Mouse (Mus musculus) adrenal gland, postnatal 4 days (tissue): Measurements from ENCODE around the gene Tjap1. TPM values are rescaled to one million over a fixed set of nuclear protein-coding genes. Genes with fewer than 3 reads are reported as not detected.

ENCODE experiments used
- DNase-seq, 2 experiments: peaks; one replicate each; pipeline ENCODE4 v3.0.0; 2021 to 2022; ENCODE audit warnings: low spot score in 2 of 2, mixed read lengths in 2 of 2
- long read RNA-seq, 2 experiments: library from polyadenylated mRNA; stranded (forward); transcript quantifications; one replicate each; pipeline ENCODE4 v2.0.0; 2021
- total RNA-seq, 2 experiments: library from RNA; stranded (reverse); gene quantifications; 2 replicates each; pipeline ENCODE4 v1.2.3; 2021

The Tjap1 gene
- total RNA-seq: 10 to 100 TPM; 68.8 to 75.3 TPM
- long read RNA-seq, experiment 1, transcript Tjap1-201 (10 exons, 2,426 nt): major isoform, 7 of 55 reads
- long read RNA-seq, experiment 1, transcript Tjap1-202 (11 exons, 2,559 nt): minor isoform, 5 of 55 reads
- long read RNA-seq, experiment 1, partial matches to known transcripts: 6 of 55 reads
- long read RNA-seq, experiment 1, other reads (novel, unspliced or antisense): 37 of 55 reads
- long read RNA-seq, experiment 2, transcript Tjap1-201 (10 exons, 2,426 nt): major isoform, 5 of 54 reads
- long read RNA-seq, experiment 2, partial matches to known transcripts: 3 of 54 reads
- long read RNA-seq, experiment 2, other reads (novel, unspliced or antisense): 44 of 54 reads

- peak; percentile 82 to 85 for DNase-seq
These were observed at the start of gene Tjap1 for GRCm38 (mm10) chr17:46282483-46283123. TSS of gene Tjap1 (minus strand) at chr17:46283026.

- DNase-seq: no peak
These were observed 45.9 kb upstream of the Tjap1 start for GRCm38 (mm10) chr17:46328723-46329122.

GRCm38 (mm10) chr17:46327906-46328534 lies 45.2 kb upstream of the Tjap1 start, which contains the start of gene Abcc10:
TSS of gene Abcc10 (minus strand) at chr17:46328352.
- DNase-seq: peak; percentile 83 to 96

GRCm38 (mm10) chr17:46327413-46327905 lies 44.6 kb upstream of the Tjap1 start:
- no peak for DNase-seq

GRCm38 (mm10) chr17:46322046-46322823 lies 39.4 kb upstream of the Tjap1 start:
- DNase-seq: no peak

GRCm38 (mm10) chr17:46320492-46320891 lies 37.7 kb upstream of the Tjap1 start:
- no peak for DNase-seq

- DNase-seq: no peak
These were observed 33.0 kb upstream of the Tjap1 start for GRCm38 (mm10) chr17:46315813-46316212.

- no peak for DNase-seq
These were observed 30.4 kb upstream of the Tjap1 start for GRCm38 (mm10) chr17:46313135-46313715.

GRCm38 (mm10) chr17:46310515-46310914 lies 27.7 kb upstream of the Tjap1 start:
- DNase-seq: no peak

- no peak for DNase-seq
These were observed 27.0 kb upstream of the Tjap1 start for GRCm38 (mm10) chr17:46309835-46310234.

- no peak for DNase-seq
These were observed 24.1 kb upstream of the Tjap1 start for GRCm38 (mm10) chr17:46306956-46307355.

GRCm38 (mm10) chr17:46304184-46304583 lies 21.4 kb upstream of the Tjap1 start:
- no peak for DNase-seq

- DNase-seq: no peak
These were observed 19.1 kb upstream of the Tjap1 start for GRCm38 (mm10) chr17:46301892-46302291.

- peak; percentile 69 to 71 for DNase-seq
These were observed 15.5 kb upstream of the Tjap1 start for GRCm38 (mm10) chr17:46298220-46298913.

GRCm38 (mm10) chr17:46297364-46298219 lies 14.8 kb upstream of the Tjap1 start, which contains the start of gene Dlk2:
TSS of gene Dlk2 (plus strand) at chr17:46297421.
- no peak for DNase-seq

GRCm38 (mm10) chr17:46297028-46297363 lies 14.2 kb upstream of the Tjap1 start:
- DNase-seq: no peak

GRCm38 (mm10) chr17:46296601-46297000 lies 13.8 kb upstream of the Tjap1 start:
- DNase-seq: no peak

- no peak for DNase-seq
These were observed 4.9 kb upstream of the Tjap1 start for GRCm38 (mm10) chr17:46287678-46288095.

- DNase-seq: no peak
These were observed 2.6 kb upstream of the Tjap1 start for GRCm38 (mm10) chr17:46285407-46285806.
